Mouse (Mus musculus): Measurements from ENCODE around the gene 1110008P14Rik.
"Not testable (repeated sequence)": the region's sequence is repeated elsewhere in the genome, so short reads cannot be mapped to it uniquely, and the experiment has no call there.

The 1110008P14Rik gene

DNA sequence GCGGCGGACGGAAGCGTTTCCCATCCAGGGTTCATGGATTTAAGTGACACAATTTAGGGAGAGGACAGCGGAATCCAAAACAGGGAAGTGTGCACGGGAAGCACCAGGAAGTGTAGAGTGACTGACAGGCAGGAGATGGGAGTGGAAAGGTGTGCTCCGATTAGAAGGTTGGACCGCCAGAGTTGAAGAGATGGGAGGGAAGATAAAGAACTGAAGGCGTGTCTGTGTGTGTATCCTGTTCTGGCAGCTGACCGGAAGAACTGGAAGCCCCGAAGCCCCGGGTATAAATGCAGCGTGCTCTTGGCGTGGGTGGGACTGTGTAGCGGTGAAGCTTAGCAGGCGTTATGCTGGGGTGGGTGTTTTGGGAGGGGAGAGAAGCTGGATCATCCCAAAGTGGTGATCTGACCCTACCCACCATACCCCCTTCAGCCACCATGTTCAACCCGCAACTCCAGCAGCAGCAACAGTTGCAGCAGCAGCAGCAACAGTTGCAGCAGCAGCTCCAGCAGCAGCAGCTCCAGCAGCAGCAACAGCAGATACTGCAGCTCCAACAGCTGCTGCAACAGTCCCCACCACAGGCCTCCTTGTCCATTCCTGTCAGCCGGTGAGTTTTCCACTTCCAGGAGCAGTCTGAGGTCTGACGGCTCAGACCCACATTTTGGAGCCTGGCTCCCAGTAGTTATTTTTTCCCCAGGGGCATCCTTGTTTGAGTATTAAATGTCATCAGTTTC is 18.2 kb downstream of the 1110008P14Rik start:
- no peak for DNase-seq (ENCODE audit: low spot score in 2 of 2)

DNA sequence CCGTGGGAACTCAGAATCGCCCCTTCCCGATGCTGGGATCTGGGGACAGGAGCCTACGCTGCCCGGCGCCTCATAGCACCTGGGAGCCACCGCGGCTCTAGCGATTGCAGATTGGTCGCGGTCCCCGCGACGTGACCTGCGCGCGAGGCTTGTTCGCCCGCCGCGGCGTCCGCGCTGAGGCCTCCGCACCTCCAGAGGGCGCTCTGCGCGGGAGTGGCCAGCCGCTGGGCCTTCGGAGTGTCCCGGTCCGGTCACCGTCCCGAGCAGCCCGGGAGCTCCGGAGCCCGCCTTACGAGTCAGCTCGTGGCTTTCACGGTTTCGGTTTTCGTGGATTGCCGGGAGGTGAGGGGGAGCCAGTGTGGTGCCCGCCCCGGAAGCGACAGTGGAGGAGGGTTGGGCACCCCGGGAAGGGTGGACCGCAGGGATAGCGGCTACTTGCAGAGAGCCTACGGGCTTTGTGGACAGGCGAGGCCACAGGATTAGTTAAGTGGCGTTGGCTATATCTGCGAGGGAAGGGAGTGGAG is 18.9 kb downstream of the 1110008P14Rik start:
- peak; percentile 82 to 95 for DNase-seq (ENCODE audit: low spot score in 2 of 2)

DNA sequence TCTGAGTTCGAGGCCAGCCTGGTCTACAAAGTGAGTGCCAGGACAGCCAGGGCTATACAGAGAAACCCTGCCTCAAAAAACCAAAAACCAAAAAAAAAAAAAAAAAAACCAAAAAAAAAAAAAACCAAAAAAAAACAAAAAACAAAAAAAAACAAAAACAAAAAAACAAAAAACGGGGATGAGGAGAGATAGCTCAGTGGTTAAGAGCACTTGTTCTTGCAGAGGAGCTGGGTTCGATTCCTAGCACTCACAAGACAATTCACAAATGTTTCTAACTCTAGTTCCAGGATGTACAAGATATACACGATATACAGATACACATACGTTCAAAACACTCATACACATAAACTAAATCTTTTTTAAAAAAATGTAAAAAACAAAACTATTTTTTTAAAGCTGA is 19.5 kb downstream of the 1110008P14Rik start:
- DNase-seq (ENCODE audit: low spot score in 2 of 2) = not testable (repeated sequence)

DNA sequence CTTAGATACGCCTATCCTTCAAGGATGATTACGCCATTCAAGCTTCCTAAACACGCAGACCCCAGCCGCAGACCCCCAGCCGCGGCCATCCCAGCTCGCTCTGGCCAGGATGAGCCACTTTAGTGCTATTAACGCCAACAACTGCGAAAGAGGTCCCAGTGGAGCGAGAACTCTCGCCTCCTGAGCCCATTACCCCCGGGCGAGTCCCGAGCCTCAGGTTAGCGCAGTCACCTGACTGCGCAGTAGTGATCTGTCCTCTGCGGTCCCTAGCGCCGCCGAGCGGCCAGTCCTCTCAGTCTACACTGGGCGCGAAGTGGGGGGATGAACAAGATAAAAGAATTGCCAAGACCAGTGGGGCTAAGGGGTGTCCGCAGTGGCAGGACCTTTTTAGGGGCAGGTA is 20.3 kb downstream of the 1110008P14Rik start:
- peak in 1 of 2 experiments; percentile 49 for DNase-seq (ENCODE audit: low spot score in 2 of 2)

DNA sequence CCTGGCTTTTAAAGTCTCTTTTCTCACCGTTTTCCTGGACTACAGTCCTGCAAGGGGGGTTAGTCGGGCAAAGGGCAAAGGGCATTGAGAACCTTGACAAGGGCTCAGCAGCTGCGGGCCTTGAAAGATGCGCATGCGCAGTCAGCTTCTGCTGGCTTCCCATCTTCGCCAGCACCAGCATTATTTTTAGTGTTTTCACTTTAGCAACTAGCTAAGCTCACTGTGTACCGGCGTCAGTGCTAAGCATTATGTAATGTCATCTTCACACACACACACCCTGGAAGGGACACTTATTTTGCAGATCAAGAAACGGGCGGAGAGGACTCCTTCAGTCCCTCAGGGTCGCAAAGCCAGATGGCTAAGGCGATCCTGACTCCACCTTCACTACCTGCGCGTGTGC is 21.0 kb downstream of the 1110008P14Rik start:
- no peak for DNase-seq (ENCODE audit: low spot score in 2 of 2)

DNA sequence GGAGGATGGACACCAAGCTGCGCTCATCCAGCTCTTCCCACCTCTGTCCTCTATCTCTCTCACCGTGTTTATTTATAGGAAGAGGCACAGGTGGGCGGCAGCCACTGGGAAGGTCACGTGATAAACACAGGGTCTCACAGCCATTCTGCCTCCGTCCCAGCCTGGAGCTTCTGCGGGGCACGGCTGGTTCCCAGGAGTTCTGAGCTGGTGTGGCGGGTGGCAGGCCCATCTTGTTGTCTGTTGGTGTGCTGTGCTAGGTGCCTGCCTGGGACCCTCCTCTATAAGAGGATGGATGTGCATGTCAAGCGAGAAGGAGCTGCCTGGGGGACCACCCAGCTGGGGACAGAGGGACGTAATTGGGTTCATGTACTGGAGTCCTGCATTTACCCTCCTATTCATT is 23.4 kb downstream of the 1110008P14Rik start:
- no peak for DNase-seq (ENCODE audit: low spot score in 2 of 2)

DNA sequence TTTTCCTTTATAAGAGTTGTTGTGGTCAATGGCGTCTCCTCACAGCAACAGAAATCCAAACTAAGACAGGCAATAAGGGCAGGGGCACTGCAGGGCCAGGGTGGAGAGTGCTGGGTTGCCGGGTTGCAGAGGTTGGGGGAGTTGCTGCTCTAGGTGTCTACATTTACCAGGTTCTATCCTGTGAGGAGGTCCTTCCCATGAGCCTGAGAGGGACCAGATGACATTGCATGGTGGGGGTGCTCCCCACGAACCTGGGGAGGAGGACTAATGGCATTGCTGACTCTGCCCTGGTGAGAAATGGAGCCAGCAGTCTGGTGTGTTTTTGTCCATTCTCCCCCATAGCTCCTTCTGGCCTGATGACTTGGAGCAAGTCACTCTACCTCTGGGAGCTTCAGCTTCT is 24.0 kb downstream of the 1110008P14Rik start:
- no peak for DNase-seq (ENCODE audit: low spot score in 2 of 2)

DNA sequence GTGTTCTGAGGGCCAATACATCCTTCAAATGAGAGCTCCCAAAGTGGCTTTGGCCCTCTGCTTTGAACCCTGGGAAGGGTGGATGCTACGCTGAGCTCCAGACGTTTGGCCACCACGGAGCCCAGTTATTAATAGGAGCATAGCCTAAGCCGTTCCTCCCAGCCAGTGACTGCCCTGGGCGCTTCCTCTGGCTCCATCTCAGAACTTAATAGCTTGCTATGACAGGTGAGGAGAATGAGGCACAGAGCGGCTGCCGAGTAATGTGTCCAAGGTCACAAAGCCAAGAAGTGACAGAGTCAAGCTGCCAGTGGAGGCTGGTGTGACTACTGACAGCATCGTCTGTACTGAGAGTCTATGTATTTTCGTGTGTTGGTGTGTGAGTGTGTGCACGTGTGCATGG is 25.5 kb downstream of the 1110008P14Rik start:
- no peak for DNase-seq (ENCODE audit: low spot score in 2 of 2)

DNA sequence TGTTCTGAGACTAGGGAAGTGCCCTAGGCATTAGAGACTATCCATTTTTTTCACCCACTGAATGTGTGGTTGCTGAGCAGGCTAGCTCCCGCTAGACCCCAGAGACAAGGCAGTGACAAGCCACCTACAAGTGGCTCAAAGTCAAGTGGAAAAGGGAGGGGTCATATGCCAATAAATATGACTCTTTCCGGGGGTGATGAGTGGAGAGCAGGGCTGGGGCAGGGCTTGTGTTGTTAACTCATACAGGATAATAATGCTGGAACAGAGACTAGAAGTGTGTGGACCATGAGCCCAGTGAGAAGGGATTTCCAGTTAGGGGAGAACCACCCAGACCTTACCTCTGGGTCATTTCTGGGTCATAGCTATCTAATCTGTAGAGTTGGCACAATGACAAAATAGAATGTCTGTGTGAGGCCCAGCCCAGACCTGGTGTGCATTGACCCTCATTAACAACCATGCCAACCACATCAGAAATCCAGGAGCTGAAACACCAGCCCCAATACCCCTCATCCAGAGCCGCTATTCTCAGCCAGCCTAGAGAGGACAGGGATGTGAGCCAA is 27.3 kb downstream of the 1110008P14Rik start:
- no peak for DNase-seq (ENCODE audit: low spot score in 2 of 2)

DNA sequence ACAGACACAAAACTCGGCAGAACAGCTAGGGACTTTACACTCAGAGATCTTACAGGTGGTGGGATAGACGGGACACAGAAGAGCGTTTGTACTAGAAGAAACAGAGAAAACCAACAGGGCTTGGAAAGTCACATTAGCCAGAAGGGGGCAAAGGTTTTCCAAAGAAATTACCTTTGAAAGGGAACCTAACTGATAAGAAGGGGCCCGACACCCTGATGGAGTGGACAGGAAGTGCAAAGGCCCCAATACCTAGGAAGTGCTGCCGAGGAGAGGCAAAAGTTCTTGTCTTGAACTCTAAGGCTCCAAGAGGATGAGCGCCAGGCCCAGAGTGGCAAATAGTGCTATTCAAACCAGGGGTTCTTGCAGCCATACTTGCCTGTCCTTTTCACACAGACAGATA is 27.9 kb downstream of the 1110008P14Rik start:
- DNase-seq (ENCODE audit: low spot score in 2 of 2) = no peak

DNA sequence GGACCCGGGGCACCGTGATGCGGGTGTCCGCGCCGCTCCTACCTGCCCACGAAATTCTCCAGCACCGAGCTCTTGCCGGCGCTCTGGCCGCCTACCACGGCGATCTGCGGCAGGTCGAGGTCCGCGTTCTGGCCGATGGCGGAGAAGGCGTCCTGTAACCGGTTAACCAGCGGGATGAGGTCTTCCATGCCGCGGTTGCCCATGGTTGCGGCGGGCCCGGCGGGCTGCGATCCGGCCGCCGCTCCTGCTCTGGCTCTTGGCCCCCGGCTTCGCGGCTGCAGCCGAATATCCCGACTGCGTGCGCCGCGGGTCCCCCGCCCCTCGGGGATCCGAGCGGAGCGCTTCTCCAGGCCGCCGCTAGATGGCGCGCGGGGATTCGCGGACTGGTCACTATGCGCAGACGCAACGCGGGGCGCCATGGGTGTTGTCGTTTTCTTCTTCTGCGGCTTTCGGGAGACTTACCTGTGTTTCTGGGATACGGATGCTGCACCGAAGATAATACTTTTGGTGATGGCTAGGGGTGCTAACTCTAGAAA is 28.7 kb downstream of the 1110008P14Rik start, which contains the start of gene Dnm1:
Gene Dnm1 (minus strand): TSS at position 332 of the 536 bp plus-strand sequence.
- peak; percentile 96 to 98 for DNase-seq (ENCODE audit: low spot score in 2 of 2)

DNA sequence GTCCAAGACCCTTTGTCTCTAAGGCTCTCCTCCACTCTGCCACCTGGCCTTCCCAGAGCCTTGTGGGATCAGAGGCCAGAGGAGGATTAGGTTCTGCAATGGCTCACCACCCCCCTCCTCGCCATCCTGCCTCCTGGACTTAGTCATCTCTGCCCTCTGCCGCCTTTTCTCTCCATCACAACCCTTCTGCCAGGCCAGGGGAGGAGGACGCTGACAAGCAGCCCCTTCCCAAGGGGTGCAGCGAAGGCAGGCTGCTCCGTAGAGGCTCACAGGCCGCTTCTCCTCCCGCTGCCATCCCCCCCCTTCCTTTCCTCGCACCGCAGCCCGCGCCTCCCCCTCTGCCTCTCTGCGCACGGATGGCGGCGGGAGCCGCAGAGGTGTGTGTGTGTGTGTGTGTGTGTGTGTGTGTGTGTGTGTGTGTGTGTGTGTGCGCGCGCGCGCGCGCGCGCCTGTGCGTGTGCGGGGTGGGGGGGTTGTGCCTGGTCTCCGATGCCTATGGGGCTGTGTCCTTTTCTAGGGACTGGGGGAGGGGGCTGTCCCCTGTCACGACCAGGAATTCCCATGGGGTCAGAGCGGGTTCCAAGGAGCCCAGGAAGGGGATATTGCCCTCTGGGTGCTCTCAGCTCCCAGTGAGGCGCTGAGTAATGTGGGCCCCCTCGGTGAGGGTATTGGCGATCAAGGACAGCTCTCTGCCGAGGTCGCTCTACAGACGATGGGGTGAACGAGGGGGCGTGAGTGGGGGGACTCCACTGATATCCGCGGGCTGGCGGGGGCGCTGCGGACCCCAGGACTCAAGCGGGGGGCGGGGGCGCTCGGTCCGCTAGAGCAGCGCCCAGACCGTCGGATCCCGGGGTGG is 29.4 kb downstream of the 1110008P14Rik start, which contains the start of gene Ciz1:
Gene Ciz1 (plus strand): TSS at position 177 of the 856 bp plus-strand sequence.
- peak in 1 of 2 experiments; percentile 47 for DNase-seq (ENCODE audit: low spot score in 2 of 2)

DNA sequence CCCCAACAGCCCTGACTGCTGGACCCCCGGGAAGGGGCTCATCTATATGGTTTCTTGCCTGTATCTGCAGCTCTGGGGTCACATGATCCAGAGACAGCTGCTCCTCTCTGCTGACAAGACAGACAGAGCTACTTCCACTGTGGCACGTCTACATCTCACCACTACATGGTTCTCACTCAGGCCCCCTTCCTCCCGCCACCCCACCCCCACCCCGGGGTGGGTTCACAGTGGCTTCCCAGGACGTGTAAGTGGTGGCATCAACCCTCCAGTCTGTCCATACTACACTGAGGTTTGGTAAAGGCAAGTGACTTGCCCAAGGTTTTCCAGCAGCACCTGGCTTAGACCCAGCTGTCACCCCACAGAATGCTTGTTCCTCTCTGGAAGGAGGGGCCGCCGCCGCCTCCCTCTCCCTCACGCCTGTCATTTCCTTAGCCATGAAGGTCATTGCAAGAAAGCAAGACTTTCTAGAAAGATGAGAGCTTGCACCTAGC is 30.2 kb downstream of the 1110008P14Rik start:
- DNase-seq (ENCODE audit: low spot score in 2 of 2) = no peak

DNA sequence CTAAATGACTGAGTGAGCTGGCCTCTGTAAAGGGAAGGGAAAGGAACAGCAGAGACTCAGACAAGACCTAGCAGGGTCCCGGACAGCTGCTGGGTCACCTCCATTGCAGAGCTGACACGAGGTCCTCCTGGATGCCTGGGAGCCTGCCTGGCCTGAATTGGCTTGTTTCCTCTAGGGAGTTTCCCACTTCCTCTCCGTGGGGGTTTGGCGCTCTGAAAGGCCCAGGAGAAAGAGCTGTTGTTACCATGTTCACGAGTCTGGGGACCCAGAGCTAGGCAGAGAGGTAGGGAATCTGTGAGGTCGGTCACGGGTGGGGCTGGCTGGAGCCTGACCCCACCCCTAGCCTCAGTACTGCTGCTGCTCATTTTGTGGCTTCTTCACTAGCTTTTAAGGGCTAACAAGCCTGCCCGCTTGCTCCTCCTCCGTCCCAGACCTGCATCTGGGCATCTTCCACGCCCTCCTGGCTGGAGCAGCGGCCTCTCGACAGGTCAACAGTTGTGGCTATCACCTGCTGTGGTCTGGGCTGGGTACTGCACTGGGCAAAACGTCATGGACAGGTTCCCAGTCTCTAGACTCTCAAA is 31.2 kb downstream of the 1110008P14Rik start:
- DNase-seq (ENCODE audit: low spot score in 2 of 2) = no peak

DNA sequence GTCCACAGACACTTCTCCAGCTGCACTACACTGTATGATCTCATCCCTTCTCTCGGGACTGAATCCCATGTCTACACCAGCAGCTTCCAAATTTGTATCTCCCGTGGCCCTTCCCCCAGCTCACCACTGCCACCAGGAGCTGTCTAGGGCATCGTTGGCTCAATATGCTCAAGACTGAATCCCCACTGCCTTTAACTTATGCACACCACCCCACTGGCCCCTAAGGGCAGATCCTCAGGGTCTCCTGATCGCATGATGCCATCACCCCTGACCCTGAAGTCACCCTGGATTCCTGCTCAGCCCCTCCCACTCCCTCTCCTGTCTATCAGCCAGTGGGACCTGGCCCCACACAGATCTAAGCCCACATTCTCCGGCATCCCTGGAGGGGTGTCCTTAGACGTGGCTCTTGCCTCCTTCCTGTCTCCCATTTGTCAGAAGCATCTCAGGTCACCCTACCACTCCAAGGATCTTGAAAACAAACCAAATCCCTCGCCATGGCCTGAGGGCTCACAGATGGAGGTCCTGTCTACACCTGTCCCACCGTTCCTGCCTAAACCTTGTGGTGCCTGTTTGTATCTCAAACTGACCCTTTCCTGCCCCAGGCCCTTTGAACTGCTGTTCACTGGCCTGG is 32.0 kb downstream of the 1110008P14Rik start:
- no peak for DNase-seq (ENCODE audit: low spot score in 2 of 2)

DNA sequence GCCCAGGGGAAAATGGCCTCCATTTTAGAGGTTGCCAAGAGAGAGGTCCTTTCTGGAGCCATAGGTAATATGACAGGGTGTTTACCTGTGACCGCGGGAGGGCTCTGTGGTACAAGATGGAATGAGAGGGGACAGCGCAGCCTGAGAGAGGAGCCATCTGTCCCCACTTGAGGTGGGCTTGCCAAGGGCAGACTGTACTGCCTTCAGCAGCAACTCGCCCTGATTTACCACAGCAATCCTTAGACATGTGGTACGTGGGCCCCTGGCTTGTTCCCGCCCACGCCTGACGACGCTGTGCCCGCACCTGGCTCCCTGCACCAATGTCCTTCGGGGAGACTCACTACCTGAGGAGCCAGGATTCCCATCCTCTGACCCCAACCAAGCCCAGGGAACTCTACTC is 33.4 kb downstream of the 1110008P14Rik start:
- no peak for DNase-seq (ENCODE audit: low spot score in 2 of 2)

DNA sequence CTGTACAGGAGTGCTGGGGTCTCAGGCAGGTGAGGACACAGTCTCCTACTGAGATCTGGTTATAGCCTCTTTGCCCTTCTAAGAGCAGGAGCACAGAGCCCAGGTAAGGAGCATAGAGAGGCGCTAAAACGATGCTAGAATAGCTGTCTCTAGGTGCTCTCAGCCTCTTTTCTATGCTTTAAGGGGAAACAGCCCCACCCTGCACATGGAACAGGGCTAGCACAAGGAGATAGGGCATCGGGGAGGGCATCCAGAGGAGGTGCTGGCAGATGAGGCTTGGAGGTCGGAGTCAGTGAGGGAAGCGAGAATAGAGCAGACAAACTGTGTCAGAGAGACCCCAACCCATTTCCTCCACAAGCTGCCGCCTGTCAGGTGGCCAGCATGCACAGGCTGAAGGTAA is 34.7 kb downstream of the 1110008P14Rik start:
- no peak for DNase-seq (ENCODE audit: low spot score in 2 of 2)

DNA sequence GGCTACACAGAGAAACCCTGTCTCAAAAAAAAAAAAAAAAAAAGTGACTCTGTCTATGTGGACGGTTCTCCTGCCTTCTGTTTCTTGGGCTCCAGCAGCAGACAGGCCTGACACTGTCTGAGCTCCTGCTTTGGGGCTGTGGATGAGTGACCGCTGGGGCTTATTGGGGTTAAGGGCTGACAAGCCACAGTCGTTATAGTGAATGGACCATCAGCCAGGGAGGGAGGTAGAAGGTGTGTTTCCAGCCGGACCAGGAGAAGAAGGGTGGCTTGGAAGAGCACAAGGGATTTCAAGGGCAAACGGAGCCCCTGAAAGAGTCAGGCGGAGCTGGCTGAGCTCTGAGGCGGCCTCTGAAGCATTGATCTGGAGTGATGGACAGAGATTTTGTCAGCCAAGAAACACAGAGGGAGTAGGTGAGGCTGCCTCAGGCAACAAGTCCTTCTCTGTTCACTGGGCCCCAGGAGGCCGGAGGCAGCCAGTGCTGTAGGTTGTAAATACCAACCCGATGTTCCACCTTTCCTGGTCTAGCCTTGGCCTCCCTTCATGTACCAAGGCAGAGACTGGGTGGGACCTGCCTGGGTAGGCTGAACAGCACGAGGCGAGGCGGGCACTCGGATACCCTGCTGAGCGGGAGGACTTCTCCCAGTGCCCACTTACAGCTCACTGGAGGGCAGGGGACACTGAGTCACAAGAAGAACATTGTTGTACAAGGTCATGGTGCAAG is 37.0 kb downstream of the 1110008P14Rik start:
- no peak for DNase-seq (ENCODE audit: low spot score in 2 of 2)

DNA sequence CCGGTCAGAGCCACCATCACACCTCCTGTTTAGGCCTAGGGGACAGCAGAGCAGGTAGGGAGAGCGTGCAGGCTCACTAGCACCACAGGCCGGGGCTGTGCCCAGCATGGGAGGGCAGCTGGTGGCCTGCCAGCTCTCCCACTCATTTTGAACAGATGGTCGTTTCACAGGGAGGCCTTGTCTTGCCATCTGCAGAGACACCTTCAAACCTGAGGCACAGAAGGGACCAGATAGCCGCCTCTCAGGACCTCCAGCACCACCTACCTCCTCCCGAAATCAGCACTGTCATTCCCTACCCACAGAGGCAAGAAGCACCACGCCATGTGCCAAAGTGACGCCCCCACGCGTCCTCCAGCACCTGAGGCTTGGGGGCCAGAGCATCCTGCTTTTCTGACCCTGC is 37.7 kb downstream of the 1110008P14Rik start:
- peak in 1 of 2 experiments; percentile 42 for DNase-seq (ENCODE audit: low spot score in 2 of 2)

DNA sequence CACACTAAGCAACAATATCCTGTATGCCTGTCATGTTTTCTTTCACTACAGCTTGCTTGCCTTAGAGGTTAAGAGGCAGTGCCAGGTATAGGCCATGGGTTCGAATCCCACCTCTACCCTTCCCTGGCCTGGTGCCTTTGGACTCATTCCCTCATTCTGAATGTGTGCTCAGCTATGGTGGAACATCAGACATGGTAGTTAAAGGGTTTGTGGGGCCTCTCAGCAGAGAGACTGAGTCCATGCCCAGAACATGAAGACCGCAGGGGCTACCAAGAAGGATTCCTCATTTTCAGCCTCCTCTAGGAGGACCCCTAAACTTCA is 38.4 kb downstream of the 1110008P14Rik start:
- no peak for DNase-seq (ENCODE audit: low spot score in 2 of 2)
